Mouse (Mus musculus): ENCODE results near the gene Gm20696.

- TF ChIP-seq MAFK (IDR thresholded peaks at IDR 0.05; ENCODE audit: insufficient read depth, low read depth, low read length) (no peak), ZNF384 (IDR thresholded peaks at IDR 0.05; ENCODE audit: low read depth, low read length) (no peak), ZC3H11A (IDR thresholded peaks at IDR 0.05; ENCODE audit: borderline replicate concordance, low read depth, low read length) (no peak), HCFC1 (IDR thresholded peaks at IDR 0.05; ENCODE audit: borderline replicate concordance, insufficient read depth, low read length) (no peak)
Observed at GRCm38 (mm10) chr6:99344966-99345365, 321.6 kb downstream of the Gm20696 start.
